Mouse (Mus musculus) adrenal gland, adult 18-20 months (tissue): Measurements from ENCODE around the gene Ssr2. TPM values are rescaled to one million over a fixed set of nuclear protein-coding genes. Genes with fewer than 3 reads are reported as not detected.
"Not testable (repeated sequence)": the region's sequence is repeated elsewhere in the genome, so short reads cannot be mapped to it uniquely, and the experiment has no call there.

ENCODE experiments used
- DNase-seq, 2 experiments: peaks; one replicate each; pipeline ENCODE4 v3.0.0; 2021 to 2022; ENCODE audit warnings: low spot score in 2 of 2
- total RNA-seq, 2 experiments: library from RNA; stranded (reverse); gene quantifications; 1 replicate in 1 of 2; 2 replicates in 1 of 2; pipeline ENCODE4 v1.2.3; 2021

The Ssr2 gene
- total RNA-seq, 2 experiments from 2014 or later: 145 to 198 TPM

GRCm38 (mm10) chr3:88593893-88594580 is 18.4 kb downstream of the Ssr2 start:
- no peak for DNase-seq

GRCm38 (mm10) chr3:88596547-88596946 is 20.9 kb downstream of the Ssr2 start:
- not testable (repeated sequence) for DNase-seq

- no peak for DNase-seq
These were observed 26.8 kb downstream of the Ssr2 start for GRCm38 (mm10) chr3:88602466-88602865.

DNA sequence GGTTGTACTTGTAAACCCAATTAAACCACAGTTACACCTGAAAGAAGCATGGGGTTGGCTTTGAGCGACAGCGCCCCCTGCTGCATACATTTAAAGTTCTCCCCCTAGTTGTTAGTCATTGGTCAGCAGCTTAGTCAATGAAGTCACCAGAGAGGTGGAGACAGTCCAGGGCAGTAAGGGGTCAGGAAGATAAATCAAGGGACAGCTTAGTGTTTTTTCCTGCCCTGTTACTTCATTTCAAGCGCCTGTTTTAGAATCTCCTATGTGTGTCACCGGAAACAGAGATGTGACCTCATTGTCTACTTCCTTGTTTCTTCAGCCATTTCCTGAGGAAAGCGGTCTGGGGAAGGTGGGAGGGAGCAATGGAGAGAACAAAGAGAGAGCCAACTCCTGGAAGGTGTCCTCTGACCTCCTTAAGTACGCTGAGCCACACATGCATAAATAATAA is 28.1 kb downstream of the Ssr2 start:
- DNase-seq: peak; percentile 75 to 82

DNA sequence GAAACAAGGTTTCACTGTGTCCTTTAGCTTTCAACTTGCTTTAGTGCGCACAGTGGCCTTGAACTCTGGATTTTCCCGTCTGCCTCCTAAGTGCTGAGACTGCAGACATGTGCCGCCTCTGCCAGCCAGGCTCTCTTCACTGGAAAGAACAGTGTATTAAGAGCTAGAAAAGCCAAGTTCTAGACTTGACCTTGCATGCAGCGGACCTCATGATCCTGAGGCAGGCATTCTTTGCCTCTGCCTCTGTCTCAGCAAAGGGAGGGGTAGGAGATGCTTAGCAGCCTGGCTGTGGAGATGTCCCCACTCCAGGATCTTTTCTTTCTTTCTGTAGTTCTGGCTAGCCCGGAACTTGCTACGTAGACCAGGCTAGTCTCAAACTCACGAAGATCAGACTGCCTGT is 29.2 kb downstream of the Ssr2 start:
- DNase-seq: no peak

DNA sequence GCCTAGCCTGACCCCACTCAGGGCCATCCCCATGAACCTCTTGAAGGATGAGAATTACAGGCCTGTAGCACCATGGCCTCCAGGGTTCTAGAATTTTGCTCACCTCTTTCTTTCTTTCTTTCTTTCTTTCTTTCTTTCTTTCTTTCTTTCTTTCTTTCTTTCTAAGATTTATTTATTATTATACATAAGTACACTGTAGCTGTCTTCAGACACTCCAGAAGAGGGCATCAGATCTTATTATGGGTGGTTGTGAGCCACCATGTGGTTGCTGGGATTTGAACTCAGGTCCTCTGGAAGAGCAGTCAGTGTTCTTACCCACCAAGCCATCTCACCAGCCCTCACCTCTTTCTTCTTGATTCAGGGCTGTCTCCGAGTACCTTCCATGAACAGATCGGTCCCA is 30.0 kb downstream of the Ssr2 start, which contains the start of gene Arhgef2:
TSS of gene Arhgef2 (plus strand) at position 301 of the 400 bp plus-strand sequence.
- not testable (repeated sequence) for DNase-seq

DNA sequence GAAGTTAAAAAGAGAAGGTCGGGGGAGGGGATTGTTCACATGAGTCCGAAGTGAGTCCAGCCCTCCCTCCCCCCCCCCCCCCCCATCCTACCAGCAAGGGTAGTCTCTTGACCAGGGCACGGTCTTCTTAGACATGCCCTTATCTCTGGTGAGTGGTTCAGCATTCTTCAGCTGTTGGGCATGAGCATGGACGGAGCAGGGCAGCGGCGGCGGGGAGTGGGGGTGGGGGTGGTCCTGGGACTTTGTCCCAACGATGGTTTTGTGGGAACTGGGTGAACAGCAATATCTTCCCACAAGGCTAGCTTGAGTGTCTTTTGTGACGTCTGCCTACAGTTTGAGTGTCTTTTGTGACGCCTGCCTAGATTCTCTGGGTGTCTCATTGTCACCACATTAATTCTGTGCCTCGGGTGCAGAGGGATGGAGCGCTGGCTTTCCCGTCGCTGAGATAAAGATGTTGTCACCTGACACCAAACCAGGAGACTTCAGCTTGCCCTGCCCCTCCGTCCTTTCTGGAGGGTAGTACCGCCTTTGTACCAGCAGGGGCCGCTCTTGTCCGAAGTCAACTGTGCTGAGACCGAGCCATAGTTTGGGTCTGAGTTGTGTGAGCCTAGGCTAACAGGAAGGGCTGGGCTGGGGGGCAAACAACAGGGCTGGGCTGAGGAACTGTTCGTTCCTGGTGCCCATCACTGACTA is 31.5 kb downstream of the Ssr2 start:
- DNase-seq: peak; percentile 85 to 90

- no peak for DNase-seq
These were observed 32.1 kb downstream of the Ssr2 start for GRCm38 (mm10) chr3:88607758-88608138.

DNA sequence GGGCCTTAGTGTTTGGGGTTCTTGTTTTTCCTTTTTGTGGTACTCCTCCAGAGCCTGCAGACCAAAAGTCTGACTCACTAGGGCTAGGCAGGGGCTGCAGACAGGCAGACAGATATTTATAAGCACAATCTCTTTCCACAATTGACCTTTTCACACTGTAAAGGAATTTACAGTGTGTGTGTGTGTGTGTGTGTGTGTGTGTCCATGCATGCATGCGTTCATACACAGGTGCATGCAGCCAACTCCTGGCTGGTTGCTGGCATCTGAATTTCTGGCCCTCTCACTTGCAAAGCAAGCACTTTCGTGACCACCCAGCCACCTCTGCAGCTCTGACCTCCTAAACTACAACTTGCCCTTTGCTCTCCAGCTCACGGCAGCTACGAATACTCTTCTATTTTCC is 33.4 kb downstream of the Ssr2 start:
- no peak for DNase-seq

GRCm38 (mm10) chr3:88614418-88614817 is 38.7 kb downstream of the Ssr2 start:
- DNase-seq: no peak

GRCm38 (mm10) chr3:88615117-88615516 is 39.4 kb downstream of the Ssr2 start:
- no peak for DNase-seq

DNA sequence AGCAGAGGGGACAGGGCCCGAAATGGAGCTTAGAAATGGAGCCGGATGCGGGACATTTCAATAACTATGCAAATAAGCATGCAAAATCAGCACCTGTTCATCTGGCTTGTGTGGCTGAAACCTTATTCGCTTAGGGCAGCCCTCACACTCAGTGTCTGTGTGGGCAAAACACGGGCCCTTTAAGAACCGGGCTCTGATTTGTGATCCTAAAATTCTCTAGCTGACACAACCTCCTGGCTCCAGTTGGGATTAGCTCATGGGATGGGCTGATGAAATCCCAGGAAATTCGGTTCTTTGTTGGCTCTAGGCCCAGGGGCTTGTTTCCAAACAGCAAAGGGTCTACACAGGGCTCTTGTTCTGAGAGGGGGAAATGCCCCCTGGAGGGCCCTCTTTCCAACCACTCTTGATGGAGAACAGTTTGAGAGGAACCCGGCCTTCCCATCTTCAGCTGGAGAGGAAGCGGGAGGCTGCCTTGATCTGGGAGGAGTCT is 40.3 kb downstream of the Ssr2 start:
- DNase-seq: no peak

DNA sequence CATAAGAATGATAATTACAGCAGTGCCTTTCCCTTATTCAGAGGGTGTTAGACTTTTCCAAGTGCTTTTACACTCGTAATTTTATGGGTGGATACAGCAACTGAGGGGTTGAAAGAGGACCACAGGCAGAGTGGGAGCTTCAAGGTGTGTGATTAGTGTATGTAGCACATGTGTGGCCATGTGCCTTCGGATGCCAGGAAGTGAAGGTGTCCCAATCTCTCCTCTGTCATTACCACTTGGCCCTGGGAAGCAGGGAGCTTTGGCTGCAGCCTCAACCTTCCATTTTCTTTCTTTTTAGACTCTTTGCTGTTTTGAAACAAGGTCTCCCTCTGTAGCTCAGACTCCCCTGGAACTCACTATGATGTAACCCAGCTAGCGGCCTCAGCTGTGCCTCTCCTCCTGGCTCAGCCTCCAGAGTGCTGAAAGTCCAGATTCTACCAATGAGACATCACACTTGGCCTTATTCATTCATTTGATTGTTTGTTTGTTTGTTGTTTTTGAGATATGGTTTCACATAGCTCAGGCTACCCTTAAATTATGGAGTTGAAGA is 41.4 kb downstream of the Ssr2 start:
- no peak for DNase-seq

- no peak for DNase-seq
These were observed 42.6 kb downstream of the Ssr2 start for GRCm38 (mm10) chr3:88618074-88618871.

GRCm38 (mm10) chr3:88619113-88620097 is 43.7 kb downstream of the Ssr2 start:
- DNase-seq: no peak

DNA sequence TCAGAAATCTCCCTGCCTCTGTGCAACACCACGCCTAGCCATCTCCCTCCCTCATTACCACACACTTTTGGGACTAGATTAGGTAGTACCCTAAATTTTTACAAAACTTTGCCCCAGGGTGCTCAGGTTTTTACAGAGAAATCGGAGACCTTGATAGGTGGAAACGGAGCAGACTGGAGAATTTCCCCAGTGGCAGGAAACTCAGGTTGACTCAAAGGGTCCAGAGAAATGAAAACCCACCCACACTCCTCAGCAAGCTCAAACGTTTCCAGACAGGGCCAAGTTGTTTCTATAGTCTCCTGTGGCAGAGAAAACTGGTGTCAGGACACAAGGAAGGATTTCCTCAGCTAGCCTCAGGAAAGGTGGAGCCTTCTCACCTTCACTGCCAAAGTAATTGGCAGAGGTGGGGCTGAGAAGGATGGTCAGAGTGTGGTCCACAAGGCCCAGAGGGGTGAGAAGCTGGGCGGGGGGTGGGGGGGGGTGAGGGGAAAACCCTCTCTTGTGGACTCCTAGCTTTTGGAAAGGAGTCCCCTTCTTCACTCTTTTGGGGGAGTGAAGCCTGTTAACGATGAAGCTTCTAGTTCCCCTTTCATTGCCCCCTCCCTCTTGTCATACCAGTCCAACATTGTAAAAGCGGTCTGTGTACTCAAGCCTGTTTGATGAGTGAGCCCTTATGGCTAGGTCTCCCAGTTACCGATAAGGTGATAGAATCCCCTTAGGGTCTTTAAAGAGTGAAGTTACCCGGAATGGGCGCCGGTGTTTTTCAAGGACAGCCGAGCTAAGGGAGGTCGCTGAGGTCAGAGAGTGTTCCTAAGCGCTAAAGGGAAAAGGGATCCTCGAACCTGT is 44.7 kb downstream of the Ssr2 start:
- no peak for DNase-seq

- DNase-seq: peak; percentile 52 to 68
These were observed 45.4 kb downstream of the Ssr2 start for GRCm38 (mm10) chr3:88620992-88621536.

- peak in 1 of 2 experiments; percentile 37 for DNase-seq
These were observed 45.9 kb downstream of the Ssr2 start for GRCm38 (mm10) chr3:88621537-88622112.
